Mouse (Mus musculus) urinary bladder, postnatal 25 days (tissue): Measurements from ENCODE around the gene Nsl1.
"Not testable (repeated sequence)": the region's sequence is repeated elsewhere in the genome, so short reads cannot be mapped to it uniquely, and the experiment has no call there.

Experiments
- DNase-seq: peaks from one replicate; pipeline ENCODE4 v3.0.0; 2022; ENCODE audit warnings: low spot score

Gene Nsl1

GRCm38 (mm10) chr1:191062781-191063485 is at the start of gene Nsl1, which contains the start of gene Tatdn3:
Gene Nsl1, plus strand, starts transcription at chr1:191063012.
Gene Tatdn3, minus strand, starts transcription at chr1:191062932.
- peak; percentile 94 for DNase-seq

- DNase-seq, result no peak
Observed at GRCm38 (mm10) chr1:191014271-191014670, 48.5 kb upstream of the Nsl1 start.

- DNase-seq, result no peak
Observed at GRCm38 (mm10) chr1:191019803-191020202, 43.0 kb upstream of the Nsl1 start.

GRCm38 (mm10) chr1:191020217-191020924 is 42.4 kb upstream of the Nsl1 start:
- DNase-seq, result no peak

GRCm38 (mm10) chr1:191021016-191021415 is 41.8 kb upstream of the Nsl1 start:
- DNase-seq, result no peak

- no peak for DNase-seq
Observed at GRCm38 (mm10) chr1:191023140-191023539, 39.7 kb upstream of the Nsl1 start.

GRCm38 (mm10) chr1:191023806-191024205 is 39.0 kb upstream of the Nsl1 start:
- DNase-seq, result not testable (repeated sequence)

- peak; percentile 28 for DNase-seq
Observed at GRCm38 (mm10) chr1:191025016-191026012, 37.5 kb upstream of the Nsl1 start.

GRCm38 (mm10) chr1:191026021-191026713 is 36.6 kb upstream of the Nsl1 start, which contains the start of gene Flvcr1:
Gene Flvcr1, minus strand, starts transcription at chr1:191026158.
- peak; percentile 92 for DNase-seq

GRCm38 (mm10) chr1:191030182-191030581 is 32.6 kb upstream of the Nsl1 start:
- no peak for DNase-seq

- DNase-seq, result not testable (repeated sequence)
Observed at GRCm38 (mm10) chr1:191030922-191031425, 31.8 kb upstream of the Nsl1 start.

GRCm38 (mm10) chr1:191035649-191036048 is 27.2 kb upstream of the Nsl1 start:
- DNase-seq, result no peak

GRCm38 (mm10) chr1:191036554-191037334 is 26.1 kb upstream of the Nsl1 start, which contains the start of gene Spata45:
Gene Spata45, plus strand, starts transcription at chr1:191036639.
- no peak for DNase-seq

- DNase-seq, result no peak
Observed at GRCm38 (mm10) chr1:191037999-191038398, 24.8 kb upstream of the Nsl1 start.

- no peak for DNase-seq
Observed at GRCm38 (mm10) chr1:191041352-191041751, 21.5 kb upstream of the Nsl1 start.

GRCm38 (mm10) chr1:191042106-191042505 is 20.7 kb upstream of the Nsl1 start:
- no peak for DNase-seq

GRCm38 (mm10) chr1:191042688-191043087 is 20.1 kb upstream of the Nsl1 start:
- no peak for DNase-seq

GRCm38 (mm10) chr1:191045264-191045663 is 17.5 kb upstream of the Nsl1 start:
- DNase-seq, result no peak

- DNase-seq, result no peak
Observed at GRCm38 (mm10) chr1:191046231-191046824, 16.5 kb upstream of the Nsl1 start.

- no peak for DNase-seq
Observed at GRCm38 (mm10) chr1:191053555-191053954, 9.3 kb upstream of the Nsl1 start.
